Mouse (Mus musculus): ENCODE measurements around the gene Gpr158.

Gpr158 gene

DNA sequence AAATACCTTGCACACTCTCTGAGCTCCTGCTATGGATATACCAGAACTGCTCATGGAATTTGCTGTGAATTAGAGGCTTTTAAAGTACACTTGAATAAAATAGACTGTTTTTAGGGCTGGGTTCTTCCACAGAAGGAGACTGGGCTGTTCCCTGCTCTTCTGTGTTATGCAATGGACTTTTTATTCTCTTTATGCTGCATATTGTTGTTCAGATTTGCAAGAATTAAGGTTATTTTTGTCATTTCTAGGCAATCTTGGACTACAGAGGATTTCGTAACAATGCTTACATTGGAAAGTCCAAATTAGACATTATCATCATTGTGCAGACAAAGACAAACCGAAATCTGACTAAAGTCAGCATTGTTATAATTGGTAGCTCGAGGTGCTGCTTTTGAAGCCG lies 298.4 kb downstream of the Gpr158 start:
- DNase-seq, result no peak

DNA sequence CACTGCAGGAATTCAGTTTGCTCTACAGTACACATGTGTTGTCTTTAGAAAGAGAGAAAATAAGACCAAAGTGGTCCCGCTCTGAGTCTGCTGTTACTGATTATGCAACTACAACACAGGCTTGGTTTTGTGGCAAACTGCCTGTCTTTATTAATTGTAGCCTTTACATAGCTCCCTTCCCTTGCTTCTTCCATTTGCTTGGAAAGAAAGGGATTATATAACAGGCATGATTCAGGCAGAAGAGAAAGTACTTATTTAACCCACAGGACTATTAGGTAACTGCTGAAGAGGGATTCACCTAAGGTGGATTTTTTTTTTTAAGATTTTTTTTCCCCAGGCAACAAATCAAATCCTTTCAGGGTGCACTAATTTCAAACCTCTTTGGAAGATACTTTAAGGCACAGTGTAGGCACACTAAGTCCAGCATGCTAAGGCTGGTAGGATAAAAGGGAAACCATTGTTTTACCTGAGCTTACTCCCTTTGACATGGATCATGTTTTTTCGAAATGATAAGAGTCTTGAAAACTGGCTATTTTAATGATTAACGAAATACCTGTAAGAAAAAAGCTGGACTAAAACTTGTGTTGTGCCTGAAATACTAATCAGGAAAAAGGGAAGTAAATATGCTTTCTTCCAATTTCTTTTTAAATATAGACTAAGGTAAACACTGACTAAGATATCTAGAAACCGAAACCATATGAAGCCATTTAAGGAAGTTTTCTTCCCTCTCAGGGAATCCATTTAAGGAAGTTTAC lies 308.9 kb downstream of the Gpr158 start:
- DNase-seq, result no peak

DNA sequence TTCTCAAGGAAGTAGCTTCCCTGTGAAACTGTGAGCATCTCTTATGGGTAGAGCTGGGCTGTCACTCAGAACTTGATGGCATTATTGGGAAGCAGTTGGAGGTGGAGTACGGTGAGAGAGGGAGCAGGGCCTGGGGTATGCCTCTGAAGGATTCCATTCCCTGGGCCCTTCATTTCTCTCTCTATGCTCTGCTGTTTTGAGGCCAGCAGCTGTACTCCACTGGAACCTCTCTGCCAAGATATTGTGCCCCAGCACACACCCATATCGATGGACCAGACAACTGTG lies 309.4 kb downstream of the Gpr158 start:
- DNase-seq, result no peak

DNA sequence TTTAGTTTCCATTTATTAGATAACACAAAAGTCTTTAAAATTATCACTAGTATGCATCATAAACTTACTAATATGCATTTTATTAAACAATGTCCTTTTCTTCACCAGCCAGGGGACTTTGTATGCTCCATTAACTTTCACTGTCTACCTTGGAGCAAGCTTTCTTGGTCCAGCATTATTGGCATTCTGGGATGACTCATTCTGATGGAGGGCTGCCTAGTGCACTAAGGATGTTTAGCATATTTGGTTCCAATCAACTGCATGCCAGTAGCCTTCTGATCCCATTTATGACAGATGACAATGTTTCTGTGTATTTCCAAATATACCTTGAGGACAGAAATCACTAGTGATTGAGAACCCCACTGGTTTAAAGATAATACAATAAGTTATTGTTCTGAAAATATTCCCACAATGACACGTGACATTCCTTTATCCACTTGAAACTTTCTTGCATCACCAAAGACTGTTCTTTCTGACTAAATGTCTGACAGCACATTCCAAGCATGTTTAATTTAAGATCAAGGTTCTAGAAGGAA lies 313.5 kb downstream of the Gpr158 start:
- no peak for DNase-seq

DNA sequence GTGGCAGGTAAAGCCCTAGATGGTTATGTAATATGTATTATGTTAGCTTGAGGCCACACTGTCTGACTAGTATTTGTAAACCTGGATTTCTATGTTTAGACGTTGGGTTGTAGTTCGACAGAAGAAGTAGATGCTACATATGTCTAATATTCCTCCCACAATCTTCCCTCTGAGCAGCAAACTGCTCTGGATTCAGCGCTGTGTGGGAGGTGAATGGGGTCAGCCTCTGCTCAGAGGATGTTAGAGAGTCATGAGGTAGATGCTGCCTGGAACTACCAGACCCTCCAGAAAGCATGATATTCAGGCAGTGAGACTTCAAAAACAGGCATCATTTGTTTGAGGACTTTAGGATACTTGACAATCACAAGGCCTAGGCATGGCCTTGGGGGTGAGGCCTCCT lies 317.4 kb downstream of the Gpr158 start:
- DNase-seq, result no peak

DNA sequence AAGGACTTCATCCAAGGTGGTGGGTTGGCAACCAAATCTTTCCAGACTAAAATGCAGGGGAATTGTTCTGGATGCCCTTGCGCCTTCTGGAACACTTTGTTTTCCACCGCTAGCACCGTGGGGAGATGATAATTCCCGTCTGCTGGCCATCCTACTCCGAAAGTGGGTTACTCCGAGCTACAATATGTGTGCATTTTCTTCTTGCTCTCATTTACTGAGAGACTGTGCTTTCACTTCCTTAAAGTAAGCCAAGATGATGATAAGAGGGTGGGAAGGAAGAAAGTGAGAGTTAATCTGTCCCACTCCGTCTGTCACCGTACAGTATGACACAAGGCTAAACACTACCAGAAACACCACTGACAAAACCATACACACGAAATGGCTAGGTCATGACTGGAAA lies 325.8 kb downstream of the Gpr158 start:
- no peak for DNase-seq

DNA sequence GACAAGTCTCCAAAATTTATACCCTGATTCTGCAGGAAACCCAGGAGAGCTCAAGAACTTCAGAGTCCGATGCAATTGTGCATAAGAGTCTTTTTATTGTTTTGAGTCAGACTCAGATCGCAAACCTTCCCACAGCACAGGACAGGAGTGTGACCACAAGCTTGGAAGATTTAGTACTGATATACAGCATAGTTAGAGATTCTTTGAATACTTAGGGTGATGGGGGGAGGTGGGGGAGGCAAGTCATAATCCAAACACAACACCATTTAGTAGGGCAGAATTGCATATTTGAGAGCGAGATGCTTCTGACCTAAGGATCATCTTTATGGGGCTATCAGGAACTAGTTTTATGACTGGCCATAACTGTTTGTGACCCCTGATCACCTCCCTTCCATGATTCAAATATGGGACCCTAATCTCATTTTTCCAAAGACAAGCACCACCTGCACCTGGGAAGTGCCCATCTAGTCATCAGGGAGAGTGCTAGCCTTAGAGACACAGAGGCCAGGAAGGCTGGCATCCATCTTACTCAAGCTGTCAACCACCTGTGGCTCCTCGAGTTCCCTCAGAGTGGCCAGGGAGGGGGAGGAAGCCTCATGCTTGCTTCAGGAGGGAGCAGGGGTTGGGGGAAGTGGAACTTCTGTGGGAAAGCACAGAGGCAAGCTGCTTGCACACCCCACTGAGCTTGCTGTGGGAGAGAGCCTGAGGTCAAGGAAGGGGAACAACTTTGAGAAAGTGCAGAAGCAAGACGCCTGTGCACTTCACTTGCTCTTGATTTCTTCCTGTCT lies 326.7 kb downstream of the Gpr158 start:
- DNase-seq, result no peak

DNA sequence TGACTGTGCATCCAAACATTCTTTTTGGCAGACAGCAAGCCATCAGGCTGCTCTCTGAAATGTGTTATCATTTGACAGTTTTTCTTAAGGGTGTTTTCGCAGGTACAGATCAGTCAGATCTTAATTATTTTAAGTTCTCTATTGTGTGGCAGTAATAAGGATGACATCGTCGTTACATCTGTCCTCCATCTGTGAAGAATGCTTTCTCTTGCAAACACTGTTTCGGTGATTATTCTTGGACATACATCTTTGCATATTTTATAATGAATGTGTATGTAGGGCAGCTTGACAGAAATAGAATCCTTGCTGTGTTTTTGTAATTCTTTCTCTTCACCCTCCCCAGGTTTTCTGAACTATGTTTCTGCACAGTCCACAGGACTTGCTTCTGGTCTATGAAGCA lies 360.7 kb downstream of the Gpr158 start:
- DNase-seq, result no peak

DNA sequence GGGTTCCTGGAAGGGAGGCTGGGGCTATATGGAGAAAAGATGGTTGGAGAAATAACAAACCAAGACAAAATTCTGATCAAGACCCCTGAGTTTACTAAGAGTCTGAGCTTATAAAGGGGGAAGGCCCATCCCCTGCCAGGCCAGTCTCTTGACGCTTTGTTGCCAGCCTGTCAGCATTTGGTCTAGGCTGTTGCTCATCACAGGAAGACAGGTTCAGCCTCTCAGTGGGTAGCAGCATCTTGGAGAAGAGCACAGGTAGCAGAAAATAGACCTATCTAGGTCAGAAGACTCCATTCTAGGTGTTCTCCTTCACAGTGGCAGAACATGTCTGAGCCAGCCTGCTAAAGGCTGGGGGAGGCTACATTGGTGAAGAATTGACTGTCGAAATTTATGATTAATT lies 416.4 kb downstream of the Gpr158 start:
- DNase-seq, result peak; percentile 21

DNA sequence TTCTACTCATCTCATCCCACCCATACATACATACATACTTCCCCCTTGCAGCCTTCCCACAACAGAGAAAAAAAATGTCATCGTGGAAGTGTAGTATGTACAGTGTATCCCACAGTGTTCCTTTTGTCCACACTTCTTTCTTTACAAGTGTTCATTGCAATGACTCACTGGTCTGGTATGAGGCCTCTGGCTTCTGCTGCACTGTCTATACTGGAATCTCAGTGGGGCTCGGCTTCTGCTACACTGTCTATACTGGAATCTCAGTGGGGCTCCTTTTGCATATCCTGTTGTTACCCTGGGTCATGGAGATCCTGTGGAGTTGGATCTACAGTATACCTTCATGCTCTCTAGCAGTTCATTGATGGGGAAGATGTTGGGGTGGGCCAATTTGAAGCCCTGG lies 425.8 kb downstream of the Gpr158 start:
- no peak for DNase-seq

DNA sequence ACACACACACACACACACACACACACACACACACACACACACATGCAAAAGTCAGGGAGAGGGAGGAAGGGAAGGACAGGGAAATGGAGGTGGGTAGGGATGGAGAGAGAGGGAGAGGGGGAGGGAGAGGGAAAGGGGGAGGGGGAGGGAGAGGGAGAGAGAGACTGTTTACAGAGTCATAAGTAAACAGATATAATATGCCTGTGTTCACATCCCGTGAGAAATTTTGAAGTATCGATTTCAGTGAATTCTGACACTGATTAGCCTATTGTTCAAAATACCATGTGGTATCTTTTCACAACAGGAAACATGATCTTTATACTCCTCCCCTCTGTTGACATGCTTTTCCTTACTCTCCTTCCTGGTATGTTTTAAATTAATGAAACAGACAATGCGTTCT lies 432.3 kb downstream of the Gpr158 start:
- no peak for DNase-seq

DNA sequence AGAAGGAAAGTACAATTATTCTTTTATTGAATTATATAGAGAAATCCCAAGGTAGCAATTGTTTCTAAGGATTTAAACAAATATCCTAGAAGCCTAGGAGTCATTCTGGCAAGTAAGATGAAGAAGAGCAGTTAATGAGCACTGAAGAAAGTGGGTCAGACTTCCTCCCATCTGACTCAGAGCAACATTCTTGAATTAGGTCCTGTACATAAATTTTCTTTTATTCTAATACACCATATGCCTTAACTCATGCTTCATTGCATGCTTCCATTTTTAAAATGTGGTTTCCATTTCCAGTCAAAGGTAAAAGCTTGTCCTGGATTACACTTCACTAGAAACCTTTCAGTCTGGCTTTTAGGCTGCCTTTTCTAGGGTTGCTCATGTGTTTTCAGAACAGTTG lies 432.7 kb downstream of the Gpr158 start:
- no peak for DNase-seq

DNA sequence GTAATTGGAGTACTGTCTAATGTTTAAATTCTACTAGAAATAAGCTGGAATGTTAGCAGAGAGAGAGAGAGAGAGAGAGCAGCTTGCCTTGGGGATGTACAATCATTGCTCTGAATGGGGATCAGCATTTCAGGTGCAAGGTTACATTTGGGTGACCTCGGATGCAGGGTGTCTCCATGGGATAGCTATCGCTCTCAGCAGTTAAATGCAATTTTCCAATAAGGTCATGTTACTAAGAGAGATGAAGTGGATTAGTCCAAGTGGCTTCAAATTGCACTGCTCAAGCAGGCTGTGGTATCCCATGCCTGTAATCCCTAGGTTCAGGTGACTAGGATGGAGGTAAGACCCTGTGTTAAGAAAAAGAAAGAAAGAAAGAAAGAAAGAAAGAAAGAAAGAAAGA lies 441.2 kb downstream of the Gpr158 start:
- no peak for DNase-seq

DNA sequence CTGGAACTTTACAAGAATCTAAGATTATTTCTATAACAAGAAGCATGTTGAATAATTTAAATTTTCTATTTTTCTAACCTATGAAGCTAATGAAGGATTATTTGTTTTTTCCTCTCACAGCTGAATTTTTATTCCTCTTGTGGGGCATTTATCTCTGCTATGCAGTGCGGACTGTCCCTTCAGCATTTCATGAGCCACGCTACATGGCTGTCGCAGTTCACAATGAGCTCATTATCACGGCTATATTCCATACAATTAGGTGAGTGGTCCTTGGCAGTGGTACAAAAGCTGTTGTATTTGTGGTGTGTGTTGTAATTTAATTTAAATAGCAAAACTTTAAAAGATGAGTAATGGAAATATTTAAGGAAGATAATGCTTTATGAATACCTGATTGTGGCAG lies 443.1 kb downstream of the Gpr158 start:
- DNase-seq, result no peak

DNA sequence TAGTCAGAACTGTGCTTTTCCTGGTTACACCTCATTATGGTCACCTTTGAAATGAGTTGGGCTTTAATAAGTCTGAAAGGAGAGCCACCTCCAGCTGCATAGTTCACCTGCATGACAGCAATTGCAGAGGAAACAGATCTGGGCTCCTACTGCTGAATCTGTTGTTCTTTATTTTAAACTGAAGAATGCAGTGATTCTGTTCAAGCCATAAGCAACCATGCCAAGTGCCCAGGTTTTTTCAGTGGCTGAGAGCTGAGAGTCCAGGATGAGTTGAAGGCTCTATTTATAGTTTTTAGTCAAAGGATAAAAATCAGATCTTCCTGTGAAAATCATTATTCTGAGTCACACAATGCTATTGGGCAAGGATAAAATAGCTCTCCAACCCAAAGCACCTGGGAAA lies 496.7 kb downstream of the Gpr158 start:
- peak; percentile 39 for DNase-seq
